Mouse (Mus musculus) G1E (cell line): ENCODE results near the gene Tspan5.

Source experiments
- CTCF ChIP-seq: IDR thresholded peaks from 2 replicates; pipeline ENCODE4 v1.5.1; 2012; ENCODE audit warnings: low read depth, low read length, inconsistent platforms, mixed read lengths
- GATA1 ChIP-seq: IDR thresholded peaks from 2 replicates; pipeline ENCODE4 v1.6.1; 2012; ENCODE audit warnings: borderline replicate concordance, low read length, inconsistent platforms, mixed read lengths
- TAL1 ChIP-seq: conservative IDR thresholded peaks from 2 replicates; pipeline ENCODE4 v1.6.1; 2012; ENCODE audit warnings: low read depth, low read length, inconsistent platforms, mixed read lengths

GRCm38 (mm10) chr3:138861589-138861988 is 119.6 kb downstream of the Tspan5 start:
- TF ChIP-seq CTCF (no peak), GATA1 (no peak), TAL1 (no peak)
